Mouse (Mus musculus) limb, embryonic 13.5 days (tissue): ENCODE measurements around the gene Rasd1. TPM values are rescaled to one million over a fixed set of nuclear protein-coding genes. Genes with fewer than 3 reads are reported as not detected.

ENCODE experiments used
- ATAC-seq: fragments of 200-750 bp; cut with Nextera tagmentation; 2 replicates; pipeline ENCODE4 v1.8.0; 2017; ENCODE audit warnings: low read depth, moderate number of reproducible peaks, moderate TSS enrichment; ENCODE audit not compliant: low FRiP score
- H3K27ac ChIP-seq: fragments of 300-500 bp; sonication (generic); 2 replicates; pipeline ENCODE4 v1.5.1; 2015; ENCODE audit warnings: inconsistent platforms, mild to moderate bottlenecking, moderate library complexity
- H3K27me3 ChIP-seq: fragments of 300-500 bp; sonication (generic); 2 replicates; pipeline ENCODE4 v1.6.1; 2015; ENCODE audit warnings: mild to moderate bottlenecking, inconsistent platforms
- H3K36me3 ChIP-seq: fragments of 300-500 bp; sonication (generic); 2 replicates; pipeline ENCODE4 v1.6.1; 2015; ENCODE audit warnings: inconsistent platforms, mild to moderate bottlenecking, moderate library complexity
- H3K4me1 ChIP-seq: fragments of 300-500 bp; sonication (generic); 2 replicates; pipeline ENCODE4 v1.6.1; 2015; ENCODE audit warnings: inconsistent platforms
- H3K4me2 ChIP-seq: fragments of 300-500 bp; sonication (generic); replicated peaks from 2 replicates; pipeline ENCODE4 v1.6.1; 2015; ENCODE audit warnings: inconsistent platforms, mild to moderate bottlenecking, moderate library complexity
- H3K4me3 ChIP-seq: fragments of 300-500 bp; sonication (generic); 2 replicates; pipeline ENCODE4 v1.5.1; 2015; ENCODE audit warnings: moderate library complexity, mild to moderate bottlenecking, inconsistent platforms
- H3K9ac ChIP-seq: fragments of 300-500 bp; sonication (generic); 2 replicates; pipeline ENCODE4 v1.6.1; 2015; ENCODE audit warnings: mild to moderate bottlenecking, inconsistent platforms
- H3K9me3 ChIP-seq: fragments of 300-500 bp; sonication (generic); 2 replicates; pipeline ENCODE4 v1.6.1; 2016; ENCODE audit warnings: inconsistent platforms
- WGBS: fragments of 180-500 bp; shearing (Covaris S2); methylation state at CpG from one replicate; pipeline ENCODE4 v1.1.7; 2015; 5-methylcytosine and 5-hydroxymethylcytosine counted together
- polyA plus RNA-seq: library from polyadenylated mRNA; unstranded; fragments of >200 nt; fragmentation: Nextera tagmentation; extraction: Ambion mirVana; gene quantifications from 2 replicates; pipeline ENCODE4 v1.2.1, GENCODE M21; 2015

The Rasd1 gene
- polyA plus RNA-seq, 1 experiment from 2014 or later = 1.9 TPM

- H3K4me3 ChIP-seq = no peak overlapping the region
- H3K9me3 ChIP-seq = no peaks in the 10 kb centered on the region
- no peaks in the 10 kb centered on the region for H3K36me3 ChIP-seq
- no peak overlapping the region for H3K9ac ChIP-seq
- no peaks in the 10 kb centered on the region for H3K27me3 ChIP-seq
- no peaks in the 10 kb centered on the region for H3K4me1 ChIP-seq
- 56% methylated on average over 2 of the region's 2 CpGs for WGBS
- no peak overlapping the region for H3K4me2 ChIP-seq
- no peak overlapping the region for H3K27ac ChIP-seq
- no peak for ATAC-seq
Measured at GRCm38 (mm10) chr11:59971691-59972090, 6.9 kb upstream of the Rasd1 start.

GRCm38 (mm10) chr11:59970780-59971179, 6.0 kb upstream of the Rasd1 start:
- 71% methylated on average over 5 of the region's 5 CpGs for WGBS
- Histone ChIP-seq H3K4me1 (peaks cover 6% of the 10 kb centered on the region), H3K4me3 (no peak overlapping the region), H3K27ac (no peak overlapping the region), H3K4me2 (no peak overlapping the region), H3K9ac (no peak overlapping the region), H3K36me3 (no peaks in the 10 kb centered on the region), H3K27me3 (no peaks in the 10 kb centered on the region), H3K9me3 (no peaks in the 10 kb centered on the region)
- ATAC-seq = no peak

- ATAC-seq = no peak
- Histone ChIP-seq H3K4me1 (peaks cover 29% of the 10 kb centered on the region), H3K9me3 (no peaks in the 10 kb centered on the region), H3K27me3 (peaks cover 19% of the 10 kb centered on the region), H3K36me3 (no peaks in the 10 kb centered on the region), H3K9ac (no peak overlapping the region), H3K27ac (no peak overlapping the region), H3K4me3 (no peak overlapping the region), H3K4me2 (no peak overlapping the region)
- WGBS = 88% methylated on average over 1 of the region's 1 CpGs
Measured at GRCm38 (mm10) chr11:59967765-59968164, 3.0 kb upstream of the Rasd1 start.

- Histone ChIP-seq H3K27me3 (peaks cover 34% of the 10 kb centered on the region), H3K4me1 (peaks cover 34% of the 10 kb centered on the region), H3K9ac (no peak overlapping the region), H3K9me3 (no peaks in the 10 kb centered on the region), H3K4me2 (no peak overlapping the region), H3K36me3 (peaks cover 15% of the 10 kb centered on the region), H3K27ac (no peak overlapping the region; the same call in 1 of the 2 replicates), H3K4me3 (no peak overlapping the region)
- WGBS = 67% methylated on average over 4 of the region's 4 CpGs
- no peak for ATAC-seq
Measured at GRCm38 (mm10) chr11:59966102-59966483, 1.3 kb upstream of the Rasd1 start.

GRCm38 (mm10) chr11:59965227-59966101, 720 bp upstream of the Rasd1 start:
- peak overlapping the region; percentile 67 for H3K9ac ChIP-seq
- WGBS = 28% methylated on average over 25 of the region's 25 CpGs

GRCm38 (mm10) chr11:59964163-59964758, 483 bp downstream of the Rasd1 start:
- Histone ChIP-seq H3K9ac (peak overlapping the region; percentile 67), H3K27me3 (peaks cover 34% of the 10 kb centered on the region), H3K27ac (no peak overlapping the region), H3K36me3 (peaks cover 22% of the 10 kb centered on the region), H3K4me3 (peak overlapping the region; percentile 54), H3K4me1 (peaks cover 51% of the 10 kb centered on the region), H3K4me2 (peak overlapping the region; percentile 96), H3K9me3 (no peaks in the 10 kb centered on the region)
- ATAC-seq = no peak
- WGBS = 3% methylated on average over 33 of the region's 33 CpGs

More at GRCm38 (mm10) chr11:59965227-59966101, 720 bp upstream of the Rasd1 start:
- Histone ChIP-seq H3K36me3 (peaks cover 21% of the 10 kb centered on the region), H3K9me3 (no peaks in the 10 kb centered on the region), H3K27ac (peak overlapping the region; percentile 33; the same call in 1 of the 2 replicates), H3K4me2 (peak overlapping the region; percentile 96), H3K4me3 (peak overlapping the region; percentile 54), H3K4me1 (peaks cover 40% of the 10 kb centered on the region), H3K27me3 (peaks cover 34% of the 10 kb centered on the region)
- peak; percentile 64; the same call in 1 of the 2 replicates for ATAC-seq

- Histone ChIP-seq H3K4me2 (peak overlapping the region; percentile 96), H3K27ac (no peak overlapping the region), H3K4me3 (peak overlapping the region; percentile 54), H3K27me3 (peaks cover 34% of the 10 kb centered on the region), H3K36me3 (peaks cover 22% of the 10 kb centered on the region), H3K4me1 (peaks cover 51% of the 10 kb centered on the region), H3K9me3 (no peaks in the 10 kb centered on the region), H3K9ac (peak overlapping the region; percentile 67)
- WGBS = 7% methylated on average over 34 of the region's 34 CpGs
- no peak for ATAC-seq
Measured at GRCm38 (mm10) chr11:59963364-59964162, 1.2 kb downstream of the Rasd1 start.

GRCm38 (mm10) chr11:59962590-59962989, 2.2 kb downstream of the Rasd1 start:
- Histone ChIP-seq H3K9me3 (no peaks in the 10 kb centered on the region), H3K4me3 (no peak overlapping the region), H3K27me3 (peaks cover 34% of the 10 kb centered on the region), H3K36me3 (peaks cover 22% of the 10 kb centered on the region), H3K4me2 (no peak overlapping the region), H3K9ac (no peak overlapping the region), H3K4me1 (peaks cover 51% of the 10 kb centered on the region), H3K27ac (no peak overlapping the region)
- no peak for ATAC-seq
- WGBS = 72% methylated on average over 3 of the region's 3 CpGs

GRCm38 (mm10) chr11:59961338-59961875, 3.3 kb downstream of the Rasd1 start:
- H3K4me2 ChIP-seq = no peak overlapping the region
- H3K4me1 ChIP-seq = peaks cover 49% of the 10 kb centered on the region
- ATAC-seq = no peak
- WGBS = 81% methylated on average over 9 of the region's 9 CpGs
- H3K36me3 ChIP-seq = peaks cover 22% of the 10 kb centered on the region
- peaks cover 34% of the 10 kb centered on the region for H3K27me3 ChIP-seq
- H3K9ac ChIP-seq = no peak overlapping the region
- H3K4me3 ChIP-seq = no peak overlapping the region
- H3K9me3 ChIP-seq = no peaks in the 10 kb centered on the region
- no peak overlapping the region for H3K27ac ChIP-seq

GRCm38 (mm10) chr11:59960476-59961337, 4.0 kb downstream of the Rasd1 start:
- Histone ChIP-seq H3K36me3 (peaks cover 26% of the 10 kb centered on the region), H3K9ac (no peak overlapping the region), H3K27ac (no peak overlapping the region), H3K27me3 (peaks cover 34% of the 10 kb centered on the region), H3K4me1 (peaks cover 44% of the 10 kb centered on the region), H3K4me3 (no peak overlapping the region), H3K4me2 (no peak overlapping the region), H3K9me3 (no peaks in the 10 kb centered on the region)
- no peak for ATAC-seq
- WGBS = 65% methylated on average over 20 of the region's 20 CpGs

GRCm38 (mm10) chr11:59959453-59959852, 5.3 kb downstream of the Rasd1 start:
- Histone ChIP-seq H3K9ac (no peak overlapping the region), H3K4me2 (no peak overlapping the region), H3K4me3 (no peak overlapping the region), H3K4me1 (peaks cover 35% of the 10 kb centered on the region), H3K27me3 (peaks cover 32% of the 10 kb centered on the region), H3K36me3 (peaks cover 31% of the 10 kb centered on the region), H3K9me3 (no peaks in the 10 kb centered on the region), H3K27ac (no peak overlapping the region)
- WGBS = 81% methylated on average over 4 of the region's 4 CpGs
- ATAC-seq = no peak
